Mouse (Mus musculus) embryonic fibroblast, embryonic 13.5 days (primary cell): ENCODE data around the gene Galns. TPM values are rescaled to one million over a fixed set of nuclear protein-coding genes. Genes with fewer than 3 reads are reported as not detected.

Experiments
- H3K27ac ChIP-seq: 2 replicates; pipeline ENCODE4 v1.5.1; 2012; ENCODE audit warnings: low read length, control low read depth, inconsistent platforms; ENCODE audit not compliant: insufficient read depth
- H3K4me1 ChIP-seq: 2 replicates; pipeline ENCODE4 v1.6.1; 2011; ENCODE audit warnings: low read length; ENCODE audit not compliant: control insufficient read depth, insufficient read depth
- H3K4me3 ChIP-seq: 2 replicates; pipeline ENCODE4 v1.5.1; 2011; ENCODE audit warnings: mild to moderate bottlenecking, control low read depth, low read length; ENCODE audit not compliant: insufficient read depth
- CTCF ChIP-seq: IDR thresholded peaks from 2 replicates; pipeline ENCODE4 v1.5.1; 2011; ENCODE audit warnings: mild to moderate bottlenecking, control low read depth, low read length, moderate library complexity, borderline replicate concordance; ENCODE audit not compliant: insufficient read depth
- POLR2A ChIP-seq: IDR thresholded peaks from 2 replicates; pipeline ENCODE4 v1.6.1; 2011; ENCODE audit warnings: low read depth, mild to moderate bottlenecking, control low read depth, low read length, moderate library complexity
- polyA plus RNA-seq: library from polyadenylated mRNA; stranded (reverse); fragments of >200 nt; gene quantifications from 2 replicates; pipeline ENCODE4 v1.2.4, GENCODE M21; 2011; ENCODE audit warnings: low read depth; ENCODE audit not compliant: missing spikeins, insufficient read length

Galns gene
- polyA plus RNA-seq, 1 experiment = 15.4 TPM

DNA sequence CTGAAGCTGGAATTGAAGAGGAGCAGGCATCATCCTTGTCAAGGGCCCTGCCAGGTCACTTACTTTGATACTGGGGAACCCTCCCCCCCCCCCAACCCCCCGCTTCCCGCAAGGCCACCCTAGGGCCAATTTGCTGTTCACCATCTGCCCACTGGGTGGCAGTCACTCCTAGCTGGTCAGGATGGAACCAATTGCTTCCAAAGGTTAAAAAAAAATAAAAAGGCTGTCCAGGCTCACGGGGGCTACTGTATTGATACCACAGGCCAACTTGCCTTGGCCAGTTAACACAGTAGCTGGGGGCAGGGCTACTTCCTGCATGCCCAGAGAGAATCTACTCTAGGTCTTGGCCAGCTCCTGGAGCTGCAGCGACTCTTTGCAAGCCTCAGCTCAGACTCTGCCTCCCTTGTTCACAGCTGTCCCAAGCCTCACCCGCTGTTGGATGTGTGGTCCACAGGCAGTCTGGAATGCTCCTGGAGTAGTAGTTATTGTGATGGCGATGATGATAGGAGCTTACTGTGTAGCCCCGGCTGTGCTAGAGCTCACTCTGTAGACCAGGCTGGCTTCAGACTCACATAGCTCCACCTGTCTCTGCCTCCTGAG, 6.8 kb upstream of the Galns start:
- no peak overlapping the region for H3K4me3 ChIP-seq
- peak; percentile 76; the same call in 1 of the 2 replicates for TF ChIP-seq CTCF
- TF ChIP-seq POLR2A = no peak
- no peaks in the 10 kb centered on the region for H3K4me1 ChIP-seq
- no peak overlapping the region for H3K27ac ChIP-seq

DNA sequence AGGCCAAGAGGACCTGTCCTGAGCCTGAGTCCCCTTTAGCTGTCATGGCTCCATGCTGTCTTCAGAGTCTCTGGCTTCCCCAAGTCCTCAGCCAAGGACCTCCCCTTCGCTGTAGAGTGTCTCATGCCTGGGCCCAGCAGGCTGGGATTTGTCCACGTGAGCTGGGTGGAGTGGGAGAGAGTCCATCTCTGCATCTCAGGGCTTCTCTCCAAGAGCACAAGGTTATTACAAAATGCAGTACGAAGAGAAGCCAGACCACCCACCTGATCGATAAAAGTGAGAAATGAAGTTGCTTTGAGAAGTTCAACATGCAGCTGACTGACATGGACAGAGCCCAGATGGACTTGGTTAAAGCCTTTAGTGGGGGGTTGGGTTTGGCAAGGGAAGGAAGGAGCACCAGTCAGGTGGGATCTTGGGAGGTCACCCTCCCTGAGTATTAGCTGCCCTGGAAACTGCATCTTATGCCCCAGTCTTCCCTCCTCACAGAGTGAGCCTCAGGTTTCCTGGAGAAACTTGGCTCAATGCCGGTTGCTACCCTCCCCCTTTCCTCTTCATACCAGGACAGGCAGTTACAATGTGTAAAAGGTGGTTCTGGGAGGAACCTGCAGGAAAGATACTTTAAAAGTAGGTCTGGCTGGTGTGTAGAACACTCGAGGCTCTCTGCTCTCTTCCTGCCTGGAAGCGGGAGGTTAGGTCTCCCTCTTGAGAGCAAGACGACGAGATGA, 5.1 kb upstream of the Galns start:
- Histone ChIP-seq H3K4me1 (peaks cover 3% of the 10 kb centered on the region; the same call in 1 of the 2 replicates), H3K4me3 (no peak overlapping the region), H3K27ac (no peak overlapping the region)
- TF ChIP-seq POLR2A (no peak), CTCF (no peak)

DNA sequence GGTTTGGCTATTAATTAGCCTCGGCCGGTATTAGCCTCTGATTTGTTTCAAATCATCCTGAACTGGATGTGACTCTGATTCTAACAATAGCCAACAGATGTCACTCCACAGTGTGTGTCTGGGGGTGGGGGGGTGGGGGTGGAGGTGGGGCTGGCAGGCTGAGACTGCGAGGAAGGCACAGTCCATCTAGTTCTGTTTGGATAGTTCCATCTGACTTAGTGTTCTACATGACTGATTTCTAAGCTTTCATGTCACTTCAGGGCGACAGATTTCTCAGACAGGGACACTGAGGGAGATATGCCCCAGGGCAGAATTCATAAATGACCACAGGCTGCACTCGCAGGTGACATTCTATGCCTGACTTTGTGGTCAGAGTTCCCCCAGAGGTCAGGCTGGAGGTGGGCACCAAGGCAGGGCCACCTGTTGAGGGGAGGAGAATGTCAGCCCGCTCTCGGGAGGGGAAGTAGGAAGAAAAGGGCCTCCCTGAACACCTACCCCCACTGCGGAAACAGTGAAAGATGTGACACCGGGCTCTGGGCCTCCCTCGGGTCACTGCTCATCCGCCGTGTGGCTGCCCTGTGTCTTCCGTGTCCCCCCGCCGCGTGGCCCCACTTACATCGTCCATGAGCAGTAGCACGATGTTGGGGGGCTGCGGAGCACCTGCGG, 518 bp downstream of the Galns start:
- TF ChIP-seq POLR2A (no peak), CTCF (no peak)
- Histone ChIP-seq H3K4me3 (peak overlapping the region; percentile 62), H3K27ac (no peak overlapping the region), H3K4me1 (peaks cover 3% of the 10 kb centered on the region; the same call in 1 of the 2 replicates)

DNA sequence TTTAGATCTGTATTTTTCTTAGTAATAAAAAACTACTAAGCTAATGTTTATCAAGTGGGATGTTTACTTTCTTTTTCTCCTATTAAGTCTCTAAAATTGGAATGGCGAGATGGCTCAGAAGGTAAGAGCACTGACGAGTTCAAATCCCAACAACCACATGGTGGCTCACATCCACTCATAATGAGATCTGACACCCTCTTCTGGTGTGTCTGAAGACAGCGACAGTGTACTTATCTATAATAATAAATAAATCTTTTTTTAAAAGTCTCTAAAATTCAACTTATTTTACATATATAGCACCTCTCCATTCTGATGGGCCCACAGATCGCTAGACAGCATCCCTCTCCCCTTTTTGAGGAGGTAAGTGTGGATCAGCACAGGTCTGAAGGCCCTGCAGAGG, 1.1 kb downstream of the Galns start:
- no peak overlapping the region; the same call in 1 of the 2 replicates for H3K4me3 ChIP-seq
- peaks cover 3% of the 10 kb centered on the region; the same call in 1 of the 2 replicates for H3K4me1 ChIP-seq
- H3K27ac ChIP-seq = no peak overlapping the region
- TF ChIP-seq CTCF = no peak

DNA sequence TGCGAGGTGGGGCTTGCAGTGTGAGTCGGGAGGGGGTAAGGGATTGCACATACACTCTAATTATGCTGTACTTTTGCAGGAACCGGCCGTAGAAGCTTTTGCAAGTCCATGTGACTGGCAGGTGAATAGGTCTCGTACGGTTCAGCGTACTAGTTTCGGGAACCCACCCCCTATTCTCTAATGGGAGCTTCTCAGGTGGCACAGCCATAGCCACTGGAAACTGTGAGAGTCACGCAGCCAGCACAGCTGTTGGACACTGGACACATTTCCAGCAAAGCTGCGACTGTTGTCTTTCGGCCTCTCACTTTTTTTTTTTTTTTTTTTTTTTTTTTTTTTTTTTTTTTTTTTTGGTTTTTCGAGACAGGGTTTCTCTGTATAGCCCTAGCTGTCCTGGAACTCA, 4.5 kb downstream of the Galns start:
- no peak overlapping the region for H3K27ac ChIP-seq
- TF ChIP-seq CTCF (no peak), POLR2A (no peak)
- H3K4me3 ChIP-seq = no peak overlapping the region
- H3K4me1 ChIP-seq = no peaks in the 10 kb centered on the region

DNA sequence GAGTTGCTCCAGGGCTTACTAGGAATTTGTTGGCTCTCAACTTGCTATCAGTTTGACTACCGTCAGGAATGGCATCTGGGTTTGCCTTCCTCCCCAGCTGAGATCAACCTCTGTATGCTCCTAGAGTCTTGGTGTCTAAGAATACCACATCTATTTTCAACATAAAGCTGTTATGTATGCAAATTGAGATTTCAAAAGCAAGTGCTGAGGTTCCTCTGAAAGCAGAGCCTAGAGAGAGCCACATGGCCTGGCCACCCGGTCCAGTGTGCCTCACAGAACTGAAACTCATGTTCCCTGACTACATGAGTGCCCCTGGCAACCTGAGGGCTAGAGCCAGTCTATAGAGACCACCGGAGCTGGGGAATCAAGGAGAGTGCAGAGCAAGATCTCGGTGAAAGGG, 5.9 kb downstream of the Galns start:
- H3K4me1 ChIP-seq = no peaks in the 10 kb centered on the region
- TF ChIP-seq CTCF = no peak
- TF ChIP-seq POLR2A = no peak
- H3K27ac ChIP-seq = no peak overlapping the region
- H3K4me3 ChIP-seq = no peak overlapping the region

DNA sequence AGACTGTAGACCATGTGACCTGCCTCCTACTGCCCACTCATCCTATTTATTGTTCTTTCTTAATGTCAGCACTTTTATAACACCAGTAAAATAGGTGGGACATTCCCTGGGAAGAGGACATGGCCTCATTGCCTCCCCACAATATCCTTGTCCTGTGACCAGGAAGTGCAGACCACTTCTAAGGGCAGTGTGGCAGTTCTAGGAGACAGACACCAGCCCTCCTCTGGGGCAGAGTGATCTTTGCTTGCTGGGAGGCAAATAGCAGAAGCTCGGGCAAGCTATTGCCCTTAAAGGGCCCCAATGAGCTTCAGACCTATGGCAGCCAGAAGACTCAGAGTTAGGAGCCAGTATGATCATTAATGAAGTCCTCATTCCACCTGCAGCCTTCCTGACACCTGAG, 6.6 kb downstream of the Galns start:
- no peak overlapping the region for H3K27ac ChIP-seq
- no peak for TF ChIP-seq CTCF
- TF ChIP-seq POLR2A = no peak
- no peak overlapping the region for H3K4me3 ChIP-seq
- H3K4me1 ChIP-seq = no peaks in the 10 kb centered on the region

DNA sequence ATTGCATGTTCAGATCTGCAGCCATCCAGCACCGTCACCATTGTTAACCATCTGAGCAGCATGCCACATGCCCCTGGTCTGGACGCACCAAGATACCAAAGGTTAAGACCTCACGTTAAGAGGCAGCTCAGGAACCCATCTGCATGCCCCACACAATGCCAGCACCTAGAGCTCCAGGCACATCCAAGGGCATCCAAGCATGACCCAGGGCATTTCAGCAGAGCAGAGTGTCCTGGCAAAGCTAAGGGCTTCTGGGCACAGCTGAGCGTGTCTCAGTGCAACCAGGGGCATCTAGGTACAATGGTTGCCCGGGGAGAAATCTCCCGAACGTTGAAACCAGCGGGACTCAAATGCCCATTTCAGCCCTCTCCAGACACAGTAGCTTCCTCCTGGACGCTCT, 10.6 kb downstream of the Galns start:
- TF ChIP-seq CTCF (no peak), POLR2A (no peak)
- no peak overlapping the region for H3K4me3 ChIP-seq
- no peaks in the 10 kb centered on the region for H3K4me1 ChIP-seq
- H3K27ac ChIP-seq = no peak overlapping the region

DNA sequence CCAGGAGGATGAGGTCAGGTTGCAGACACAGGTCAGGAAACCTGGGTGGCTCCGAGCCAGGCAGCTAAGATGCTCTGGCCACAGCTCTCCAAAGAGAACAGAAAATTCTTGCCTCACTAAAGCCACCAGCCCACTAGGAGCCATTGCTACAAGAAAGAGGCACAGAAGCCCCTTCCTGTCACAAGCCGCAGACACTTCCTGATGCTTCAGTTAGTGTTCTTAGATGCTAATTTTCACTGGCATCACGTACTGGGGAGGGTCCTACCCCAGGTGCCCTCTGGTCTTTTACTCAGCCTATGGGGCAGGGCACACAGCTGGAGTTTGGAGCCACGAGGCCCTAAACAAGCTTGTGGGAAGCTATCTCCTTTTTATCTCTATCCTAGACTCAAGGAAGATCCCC, 15.2 kb downstream of the Galns start:
- no peaks in the 10 kb centered on the region for H3K4me1 ChIP-seq
- no peak overlapping the region for H3K4me3 ChIP-seq
- no peak overlapping the region for H3K27ac ChIP-seq
- no peak for TF ChIP-seq CTCF
- no peak for TF ChIP-seq POLR2A

DNA sequence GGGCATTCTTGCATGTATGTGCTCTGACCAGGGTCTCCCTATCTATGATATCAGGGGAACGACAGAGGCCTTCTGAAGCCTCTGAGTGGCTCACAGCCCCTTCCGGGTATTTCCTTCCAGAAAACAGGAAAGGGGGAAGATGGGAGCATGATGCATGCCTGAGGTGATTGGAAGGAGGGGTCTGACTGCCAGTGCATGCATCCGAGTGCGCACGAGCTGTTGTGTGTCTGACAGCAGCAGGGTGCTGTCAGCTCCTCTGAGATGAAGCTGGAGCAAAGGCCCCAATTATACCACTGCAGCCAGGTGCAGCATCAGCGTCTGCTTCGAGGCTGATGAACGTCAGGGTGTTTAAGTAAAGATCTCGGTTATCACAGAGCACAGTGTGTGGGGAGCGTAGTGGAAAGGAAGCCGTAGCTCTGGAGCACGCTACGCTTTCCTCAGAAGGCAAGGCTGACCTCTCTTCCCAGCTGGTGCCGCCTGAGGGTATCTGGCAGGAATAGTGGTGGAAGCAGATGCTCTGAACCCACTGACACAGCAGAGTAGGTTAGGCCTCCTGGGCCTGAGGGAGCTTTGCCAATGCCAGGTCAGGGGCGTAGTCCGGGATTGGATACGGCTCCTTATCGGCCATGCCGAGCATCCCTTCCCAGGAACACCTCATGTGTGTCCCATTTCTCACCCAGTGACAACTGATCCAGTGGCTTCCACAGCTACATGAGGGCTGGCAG, 17.3 kb downstream of the Galns start:
- Histone ChIP-seq H3K27ac (no peak overlapping the region), H3K4me1 (no peaks in the 10 kb centered on the region), H3K4me3 (no peak overlapping the region)
- no peak for TF ChIP-seq POLR2A
- TF ChIP-seq CTCF = no peak

DNA sequence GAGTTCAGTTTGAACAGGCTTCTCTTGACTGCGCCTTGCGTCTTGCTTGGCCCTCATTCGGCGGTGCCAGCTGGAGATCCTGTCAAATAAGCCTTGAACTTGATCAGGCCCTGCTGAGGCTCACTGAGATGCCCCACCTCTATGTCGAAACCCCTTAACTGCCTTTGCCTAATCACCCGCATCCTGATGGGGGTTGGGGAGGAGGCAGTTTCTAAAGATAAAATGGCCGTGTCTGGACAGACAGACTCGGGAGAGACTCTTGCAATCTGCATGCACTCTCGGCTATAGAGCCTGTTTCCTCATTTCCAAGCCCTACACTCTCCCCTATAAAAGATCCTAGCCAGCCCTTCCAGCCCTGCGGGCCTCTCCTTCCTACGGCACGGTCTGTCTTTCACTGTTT, 18.0 kb downstream of the Galns start:
- Histone ChIP-seq H3K27ac (no peak overlapping the region), H3K4me1 (no peaks in the 10 kb centered on the region), H3K4me3 (no peak overlapping the region)
- TF ChIP-seq POLR2A (no peak), CTCF (no peak)
